Mouse (Mus musculus) adrenal gland, postnatal 25 days (tissue): ENCODE measurements around the gene Myl6b. TPM values are rescaled to one million over a fixed set of nuclear protein-coding genes. Genes with fewer than 3 reads are reported as not detected.

Source experiments
- DNase-seq: peaks from one replicate; pipeline ENCODE4 v3.0.0; 2021; ENCODE audit warnings: mixed read lengths
- microRNA-seq, 2 experiments: library from miRNA; unstranded; fragments of <30 nt; microRNA quantifications; one replicate each; pipeline ENCODE4 v1.2.0; 2021
- total RNA-seq: library from RNA; stranded (reverse); gene quantifications from 2 replicates; pipeline ENCODE4 v1.2.3, GENCODE M21; 2021

The Myl6b gene
- total RNA-seq, 1 experiment from 2014 or later: 5.0 TPM

DNA sequence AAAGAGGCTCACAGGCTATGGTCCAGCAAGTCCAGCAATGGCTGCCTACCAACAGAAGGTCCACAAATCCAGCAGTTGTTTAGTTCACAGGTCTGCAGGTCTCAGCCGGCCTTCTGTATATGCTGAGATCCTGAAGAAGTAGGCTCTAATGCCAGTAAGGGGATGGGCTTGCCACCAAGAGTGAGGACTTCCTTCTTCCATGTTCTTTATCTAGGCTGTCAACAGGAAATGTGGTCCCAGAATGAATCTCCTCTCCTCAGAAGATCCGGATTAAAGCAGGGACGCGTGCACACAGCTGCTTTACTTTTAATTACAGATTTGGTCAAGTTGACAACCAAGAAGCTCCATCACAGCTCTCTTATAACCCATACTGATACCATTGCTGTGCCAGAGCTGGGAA lies 53.1 kb downstream of the Myl6b start:
- no peak for DNase-seq

DNA sequence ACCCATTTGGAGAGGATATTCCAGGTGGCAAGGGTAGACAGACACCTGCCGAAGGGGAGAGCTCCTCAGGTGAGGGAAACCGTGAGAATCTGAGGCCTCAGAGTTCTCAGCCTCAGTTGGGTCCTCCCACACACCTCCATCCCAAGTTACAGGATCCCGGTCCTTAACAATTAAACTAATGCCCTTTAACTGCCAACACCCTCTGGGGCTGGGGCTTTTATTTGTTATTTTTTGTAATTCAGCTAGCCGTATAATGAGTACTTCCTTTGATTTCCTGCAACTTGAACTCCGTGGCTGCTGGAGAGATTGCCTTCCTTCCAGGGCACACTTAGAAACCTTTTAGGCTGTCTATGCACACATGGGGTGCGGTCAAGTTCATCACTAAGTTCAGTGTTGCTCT lies 54.1 kb downstream of the Myl6b start:
- DNase-seq: no peak

Small RNAs within 50 kb of the gene (microRNA-seq; reads per million reads assigned to microRNA genes)
- 0.34 to 0.36 reads per million in 2 experiments for gene Mir6916
- gene Mir8105: 0 to 0.34 reads per million in 2 experiments

Other genes with a start within 250 kb of the Myl6b start
- gene Apon, start 244.6 kb downstream of the Myl6b start, total RNA-seq: 0.30 and 2.8 TPM in 2 replicates
- gene Apof, start 230.0 kb downstream of the Myl6b start, total RNA-seq: 9.7 and 10.0 TPM in 2 replicates
- 37.2 and 52.6 TPM in 2 replicates for gene Stat2, start 228.1 kb downstream of the Myl6b start, total RNA-seq
- gene Il23a, start 199.9 kb downstream of the Myl6b start, total RNA-seq: not detected in 2 replicates
- gene Pan2, start 195.3 kb downstream of the Myl6b start, total RNA-seq: 28.9 and 32.7 TPM in 2 replicates
- 164 and 206 TPM in 2 replicates for gene Cnpy2, start 176.2 kb downstream of the Myl6b start, total RNA-seq
- gene Cs, start 161.0 kb downstream of the Myl6b start, total RNA-seq: 287 and 317 TPM in 2 replicates
- gene Coq10a, start 129.7 kb downstream of the Myl6b start, total RNA-seq: 74.4 and 80.2 TPM in 2 replicates
- 72.3 and 75.1 TPM in 2 replicates for gene Ankrd52, start 121.6 kb downstream of the Myl6b start, total RNA-seq
- not detected in 2 replicates for gene Slc39a5, start 97.5 kb downstream of the Myl6b start, total RNA-seq
- 74.6 and 75.0 TPM in 2 replicates for gene Nabp2, start 87.2 kb downstream of the Myl6b start, total RNA-seq
- gene Rnf41, start 87.0 kb downstream of the Myl6b start, total RNA-seq: 35.9 and 44.4 TPM in 2 replicates
- gene Smarcc2, start 39.4 kb downstream of the Myl6b start, total RNA-seq: 107 and 125 TPM in 2 replicates
- 791 and 820 TPM in 2 replicates for gene Myl6, start 4.5 kb downstream of the Myl6b start, total RNA-seq
- 18.1 and 22.9 TPM in 2 replicates for gene Esyt1, start 27.2 kb upstream of the Myl6b start, total RNA-seq
- 9.1 and 13.6 TPM in 2 replicates for gene Zc3h10, start 49.1 kb upstream of the Myl6b start, total RNA-seq
- gene Rpl41, start 50.6 kb upstream of the Myl6b start, total RNA-seq: 2,617 and 2,671 TPM in 2 replicates
- gene Pa2g4, start 67.3 kb upstream of the Myl6b start, total RNA-seq: 83.8 and 97.6 TPM in 2 replicates
- 2.8 and 3.8 TPM in 2 replicates for gene Erbb3, start 91.0 kb upstream of the Myl6b start, total RNA-seq
- 688 and 827 TPM in 2 replicates for gene Rps26, start 128.1 kb upstream of the Myl6b start, total RNA-seq
- gene Ikzf4, start 147.3 kb upstream of the Myl6b start, total RNA-seq: 1.5 and 2.0 TPM in 2 replicates
- 18.8 and 21.1 TPM in 2 replicates for gene Suox, start 175.4 kb upstream of the Myl6b start, total RNA-seq
- 106 and 124 TPM in 2 replicates for gene Rab5b, start 197.6 kb upstream of the Myl6b start, total RNA-seq
- gene Pmel, start 205.5 kb upstream of the Myl6b start, total RNA-seq: 1.5 and 2.2 TPM in 2 replicates
- gene Cdk2, start 206.3 kb upstream of the Myl6b start, total RNA-seq: 27.4 and 29.0 TPM in 2 replicates
- gene Dgka, start 246.2 kb upstream of the Myl6b start, total RNA-seq: 15.1 and 17.6 TPM in 2 replicates
- gene Pym1, start 249.2 kb upstream of the Myl6b start, total RNA-seq: 19.5 and 25.2 TPM in 2 replicates